Mouse (Mus musculus): ENCODE results near the gene Lrrc8d. TPM values are rescaled to one million over a fixed set of nuclear protein-coding genes. Genes with fewer than 3 reads are reported as not detected.
A peak's percentile ranks its signal among the peaks of the same experiment; 100 is the strongest.

Lrrc8d gene
- polyA plus RNA-seq, 1 experiment from 2014 or later: 20.5 TPM

GRCm38 (mm10) chr5:105745324-105745723, 45.6 kb downstream of the Lrrc8d start:
- peak; percentile 56 for ATAC-seq

GRCm38 (mm10) chr5:105745927-105746454, 46.2 kb downstream of the Lrrc8d start:
- DNase-seq (ENCODE audit: low spot score) (no peak), ATAC-seq (no peak)
- WGBS: 90% methylated on average over 5 of the region's 5 CpGs
- H3K36me3 ChIP-seq (ENCODE audit: insufficient read depth, low read length): no peaks in the 10 kb centered on the region
- no peak overlapping the region for H3K4me2 ChIP-seq (replicated peaks; ENCODE audit: low read depth, low read length)
- no peak overlapping the region for H3K27ac ChIP-seq (ENCODE audit: low read length)
- H3K9me3 ChIP-seq (ENCODE audit: low read length): no peaks in the 10 kb centered on the region
- TF ChIP-seq CTCF (IDR thresholded peaks at IDR 0.05) (no peak), EP300 (IDR thresholded peaks at IDR 0.05) (no peak)
- no peaks in the 10 kb centered on the region for H3K27me3 ChIP-seq (replicated peaks; ENCODE audit: insufficient read depth, low read length)
- H3K4me3 ChIP-seq (ENCODE audit: low read depth, low read length): no peak overlapping the region
- H3K9ac ChIP-seq (replicated peaks; ENCODE audit: low read depth): no peak overlapping the region
- H3K4me1 ChIP-seq (ENCODE audit: insufficient read depth, low read depth, low read length): 0 out of 2 replicates have a peak, but pooled peaks cover 9% of the 10 kb centered on the region

More at GRCm38 (mm10) chr5:105745324-105745723, 45.6 kb downstream of the Lrrc8d start:
- Histone ChIP-seq H3K4me1 (ENCODE audit: insufficient read depth, low read depth, low read length) (0 out of 2 replicates have a peak, but pooled peaks cover 9% of the 10 kb centered on the region), H3K27ac (ENCODE audit: low read length) (peak overlapping the region; percentile 33), H3K36me3 (ENCODE audit: insufficient read depth, low read length) (no peaks in the 10 kb centered on the region), H3K9me3 (ENCODE audit: low read length) (no peaks in the 10 kb centered on the region), H3K27me3 (replicated peaks; ENCODE audit: insufficient read depth, low read length) (no peaks in the 10 kb centered on the region), H3K9ac (replicated peaks; ENCODE audit: low read depth) (no peak overlapping the region), H3K4me2 (replicated peaks; ENCODE audit: low read depth, low read length) (no peak overlapping the region), H3K4me3 (ENCODE audit: low read depth, low read length) (no peak overlapping the region)
- WGBS: 39% methylated on average over 11 of the region's 11 CpGs
- TF ChIP-seq CTCF (IDR thresholded peaks at IDR 0.05): no peak
- peak; percentile 55; the same call in 1 of the 2 replicates for TF ChIP-seq EP300 (IDR thresholded peaks at IDR 0.05)
- peak; percentile 44 for DNase-seq (ENCODE audit: low spot score)

- Histone ChIP-seq H3K27ac (ENCODE audit: low read length) (no peak overlapping the region), H3K9ac (replicated peaks; ENCODE audit: low read depth) (no peak overlapping the region), H3K4me1 (ENCODE audit: insufficient read depth, low read depth, low read length) (no peaks in the 10 kb centered on the region; the same call in 1 of the 2 replicates), H3K4me2 (replicated peaks; ENCODE audit: low read depth, low read length) (no peak overlapping the region), H3K27me3 (replicated peaks; ENCODE audit: insufficient read depth, low read length) (no peaks in the 10 kb centered on the region), H3K36me3 (ENCODE audit: insufficient read depth, low read length) (no peaks in the 10 kb centered on the region), H3K9me3 (ENCODE audit: low read length) (no peaks in the 10 kb centered on the region), H3K4me3 (ENCODE audit: low read depth, low read length) (no peak overlapping the region)
- ATAC-seq (no peak), DNase-seq (ENCODE audit: low spot score) (no peak)
- no peak for TF ChIP-seq CTCF (IDR thresholded peaks at IDR 0.05)
- TF ChIP-seq EP300 (IDR thresholded peaks at IDR 0.05): no peak
- 34% methylated on average over 8 of the region's 8 CpGs for WGBS
Measured at GRCm38 (mm10) chr5:105754803-105755202, 55.0 kb downstream of the Lrrc8d start.

GRCm38 (mm10) chr5:105755491-105755890, 55.7 kb downstream of the Lrrc8d start:
- no peaks in the 10 kb centered on the region for H3K27me3 ChIP-seq (replicated peaks; ENCODE audit: insufficient read depth, low read length)
- ATAC-seq: no peak
- TF ChIP-seq EP300 (IDR thresholded peaks at IDR 0.05): no peak
- no peak for TF ChIP-seq CTCF (IDR thresholded peaks at IDR 0.05)
- H3K4me1 ChIP-seq (ENCODE audit: insufficient read depth, low read depth, low read length): no peaks in the 10 kb centered on the region; the same call in 1 of the 2 replicates
- no peaks in the 10 kb centered on the region for H3K36me3 ChIP-seq (ENCODE audit: insufficient read depth, low read length)
- H3K9ac ChIP-seq (replicated peaks; ENCODE audit: low read depth): no peak overlapping the region
- H3K9me3 ChIP-seq (ENCODE audit: low read length): no peaks in the 10 kb centered on the region
- no peak overlapping the region for H3K4me3 ChIP-seq (ENCODE audit: low read depth, low read length)
- DNase-seq (ENCODE audit: low spot score): no peak
- H3K4me2 ChIP-seq (replicated peaks; ENCODE audit: low read depth, low read length): no peak overlapping the region
- WGBS: 68% methylated on average over 6 of the region's 6 CpGs
- H3K27ac ChIP-seq (ENCODE audit: low read length): no peak overlapping the region

GRCm38 (mm10) chr5:105757978-105758377, 58.2 kb downstream of the Lrrc8d start:
- Histone ChIP-seq H3K27ac (ENCODE audit: low read length) (no peak overlapping the region), H3K9me3 (ENCODE audit: low read length) (no peaks in the 10 kb centered on the region), H3K9ac (replicated peaks; ENCODE audit: low read depth) (no peak overlapping the region), H3K4me3 (ENCODE audit: low read depth, low read length) (no peak overlapping the region), H3K4me1 (ENCODE audit: insufficient read depth, low read depth, low read length) (no peaks in the 10 kb centered on the region; the same call in 1 of the 2 replicates), H3K36me3 (ENCODE audit: insufficient read depth, low read length) (no peaks in the 10 kb centered on the region), H3K4me2 (replicated peaks; ENCODE audit: low read depth, low read length) (no peak overlapping the region), H3K27me3 (replicated peaks; ENCODE audit: insufficient read depth, low read length) (no peaks in the 10 kb centered on the region)
- 46% methylated on average over 17 of the region's 17 CpGs for WGBS
- TF ChIP-seq EP300 (IDR thresholded peaks at IDR 0.05) (no peak), CTCF (IDR thresholded peaks at IDR 0.05) (no peak)
- no peak; the same call in 1 of the 2 replicates for ATAC-seq
- DNase-seq (ENCODE audit: low spot score): no peak

- Histone ChIP-seq H3K9me3 (ENCODE audit: low read length) (no peaks in the 10 kb centered on the region), H3K9ac (replicated peaks; ENCODE audit: low read depth) (no peak overlapping the region), H3K4me3 (ENCODE audit: low read depth, low read length) (no peak overlapping the region), H3K27ac (ENCODE audit: low read length) (no peak overlapping the region), H3K27me3 (replicated peaks; ENCODE audit: insufficient read depth, low read length) (no peaks in the 10 kb centered on the region), H3K4me1 (ENCODE audit: insufficient read depth, low read depth, low read length) (no peaks in the 10 kb centered on the region; the same call in 1 of the 2 replicates), H3K36me3 (ENCODE audit: insufficient read depth, low read length) (no peaks in the 10 kb centered on the region), H3K4me2 (replicated peaks; ENCODE audit: low read depth, low read length) (no peak overlapping the region)
- no peak for DNase-seq (ENCODE audit: low spot score)
- 73% methylated on average over 9 of the region's 9 CpGs for WGBS
- ATAC-seq: no peak
- no peak for TF ChIP-seq CTCF (IDR thresholded peaks at IDR 0.05)
- no peak for TF ChIP-seq EP300 (IDR thresholded peaks at IDR 0.05)
Measured at GRCm38 (mm10) chr5:105758866-105759265, 59.1 kb downstream of the Lrrc8d start.
